Mouse (Mus musculus) intestine, embryonic 15.5 days (tissue): ENCODE results near the gene Frem3. TPM values are rescaled to one million over a fixed set of nuclear protein-coding genes. Genes with fewer than 3 reads are reported as not detected.
"Not testable (repeated sequence)": the region's sequence is repeated elsewhere in the genome, so short reads cannot be mapped to it uniquely, and the experiment has no call there.

ENCODE experiments used
- ATAC-seq: fragments of 200-750 bp; cut with Nextera tagmentation; 2 replicates; pipeline ENCODE4 v1.8.0; 2017; ENCODE audit warnings: moderate TSS enrichment, moderate library complexity
- H3K27ac ChIP-seq: fragments of 300-500 bp; sonication (generic); 2 replicates; pipeline ENCODE4 v1.5.1; 2015; ENCODE audit warnings: mild to moderate bottlenecking, inconsistent platforms
- H3K27me3 ChIP-seq: fragments of 300-500 bp; sonication (generic); replicated peaks from 2 replicates; pipeline ENCODE4 v1.6.1; 2015; ENCODE audit warnings: inconsistent platforms
- H3K36me3 ChIP-seq: fragments of 300-500 bp; sonication (generic); 2 replicates; pipeline ENCODE4 v1.6.1; 2015; ENCODE audit warnings: inconsistent platforms
- H3K4me1 ChIP-seq: fragments of 300-500 bp; sonication (generic); replicated peaks from 2 replicates; pipeline ENCODE4 v1.6.1; 2015; ENCODE audit warnings: inconsistent platforms
- H3K4me2 ChIP-seq: fragments of 300-500 bp; sonication (generic); replicated peaks from 2 replicates; pipeline ENCODE4 v1.6.1; 2015; ENCODE audit warnings: mild to moderate bottlenecking, inconsistent platforms
- H3K4me3 ChIP-seq: fragments of 300-500 bp; sonication (generic); replicated peaks from 2 replicates; pipeline ENCODE4 v1.5.1; 2015; ENCODE audit warnings: inconsistent platforms
- H3K9ac ChIP-seq: fragments of 300-500 bp; sonication (generic); 2 replicates; pipeline ENCODE4 v1.6.1; 2015; ENCODE audit warnings: inconsistent platforms
- H3K9me3 ChIP-seq: fragments of 300-500 bp; sonication (generic); 2 replicates; pipeline ENCODE4 v1.6.1; 2016; ENCODE audit warnings: inconsistent platforms
- WGBS: fragments of 180-500 bp; shearing (Covaris S2); methylation state at CpG from one replicate; pipeline ENCODE4 v1.1.7; 2015; 5-methylcytosine and 5-hydroxymethylcytosine counted together
- polyA plus RNA-seq: library from polyadenylated mRNA; unstranded; fragments of >200 nt; fragmentation: Nextera tagmentation; extraction: Ambion mirVana; gene quantifications from 2 replicates; pipeline ENCODE4 v1.2.1, GENCODE M21; 2015

The Frem3 gene
- polyA plus RNA-seq, 1 experiment from 2014 or later = 0.06 TPM

- no peak for ATAC-seq
Measured at GRCm38 (mm10) chr8:80732326-80732725, 121.4 kb downstream of the Frem3 start.

GRCm38 (mm10) chr8:80738046-80738387, 127.1 kb downstream of the Frem3 start:
- peak overlapping the region; percentile 94 for H3K4me3 ChIP-seq
- H3K27me3 ChIP-seq = no peaks in the 10 kb centered on the region
- H3K9me3 ChIP-seq = no peaks in the 10 kb centered on the region
- 0% methylated on average over 5 of the region's 5 CpGs for WGBS
- peak overlapping the region; percentile 94 for H3K9ac ChIP-seq
- H3K4me2 ChIP-seq = peak overlapping the region; percentile 72
- ATAC-seq = no peak
- peaks cover 4% of the 10 kb centered on the region; the same call in 1 of the 2 replicates for H3K36me3 ChIP-seq
- 0 out of 2 replicates have a peak, but pooled peaks cover 3% of the 10 kb centered on the region for H3K4me1 ChIP-seq
- H3K27ac ChIP-seq = peak overlapping the region; percentile 99

More at GRCm38 (mm10) chr8:80732326-80732725, 121.4 kb downstream of the Frem3 start:
- no peak overlapping the region for H3K27ac ChIP-seq
- no peaks in the 10 kb centered on the region for H3K4me1 ChIP-seq
- no peak overlapping the region for H3K9ac ChIP-seq
- H3K4me3 ChIP-seq = no peak overlapping the region
- no peaks in the 10 kb centered on the region for H3K27me3 ChIP-seq
- no peaks in the 10 kb centered on the region for H3K9me3 ChIP-seq
- no peak overlapping the region for H3K4me2 ChIP-seq
- peaks cover 18% of the 10 kb centered on the region; the same call in 1 of the 2 replicates for H3K36me3 ChIP-seq

DNA sequence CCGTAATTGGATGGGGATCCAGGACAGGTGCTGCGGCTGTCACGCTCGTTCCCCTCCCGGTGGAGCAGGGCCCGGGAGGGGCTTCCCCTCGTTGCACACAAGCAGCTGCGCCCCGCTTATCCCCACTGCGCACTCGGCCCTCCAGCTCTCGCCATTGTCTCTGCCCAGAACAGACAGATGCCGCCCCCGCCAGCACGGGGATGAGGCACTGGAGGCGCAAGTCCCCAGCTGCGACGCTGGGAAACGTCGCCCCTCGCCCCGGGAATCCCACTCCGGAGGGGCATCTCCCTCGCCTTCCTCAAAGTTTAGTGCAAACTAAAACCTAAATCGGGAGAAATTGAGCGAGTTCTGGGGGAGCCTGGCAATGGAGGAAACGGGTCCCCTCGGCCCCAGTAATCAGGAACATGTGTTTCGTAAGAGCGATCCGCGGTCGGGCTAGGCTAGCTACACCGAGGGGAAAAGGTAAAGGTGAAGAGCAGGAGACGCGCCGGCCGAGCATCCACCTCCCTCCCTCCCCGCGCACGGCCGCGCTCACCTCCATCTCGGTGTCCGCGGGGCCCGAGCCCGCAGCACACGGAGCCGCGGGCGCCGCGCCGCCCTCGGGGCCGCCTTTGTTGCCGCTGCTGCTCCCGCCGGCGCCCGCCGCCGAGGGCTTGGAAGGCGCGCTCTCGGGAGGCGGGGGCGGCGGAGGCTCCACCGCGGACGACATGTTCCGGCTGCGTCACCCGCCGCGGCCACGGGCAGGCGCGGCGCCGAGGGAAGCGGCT, 127.7 kb downstream of the Frem3 start:
- peak overlapping the region; percentile 94 for H3K4me3 ChIP-seq
- H3K9me3 ChIP-seq = no peaks in the 10 kb centered on the region
- peaks cover 4% of the 10 kb centered on the region; the same call in 1 of the 2 replicates for H3K36me3 ChIP-seq
- WGBS = under 1% methylated on average over 73 of the region's 84 CpGs
- H3K4me1 ChIP-seq = 0 out of 2 replicates have a peak, but pooled peaks cover 3% of the 10 kb centered on the region
- peak; percentile 73 for ATAC-seq
- peak overlapping the region; percentile 72 for H3K4me2 ChIP-seq
- H3K27me3 ChIP-seq = no peaks in the 10 kb centered on the region
- peak overlapping the region; percentile 94 for H3K9ac ChIP-seq
- peak overlapping the region; percentile 99 for H3K27ac ChIP-seq

- peak; percentile 98 for ATAC-seq
- peak within 1 kb of the TSS; percentile 94 for H3K9ac ChIP-seq
- not testable (repeated sequence) for H3K27me3 ChIP-seq, H3K9me3 ChIP-seq, H3K36me3 ChIP-seq, H3K4me1 ChIP-seq
- H3K27ac ChIP-seq = peak within 1 kb of the TSS; percentile 99
- peak within 1 kb of the TSS; percentile 72 for H3K4me2 ChIP-seq
- H3K4me3 ChIP-seq = peak within 1 kb of the TSS; percentile 94
- under 1% methylated on average over 91 of the region's 91 CpGs for WGBS
Measured at GRCm38 (mm10) chr8:80739155-80739924, 128.5 kb downstream of the Frem3 start, which contains the start of gene Smarca5. Smarca5 (minus strand) TSS chr8:80739497.

DNA sequence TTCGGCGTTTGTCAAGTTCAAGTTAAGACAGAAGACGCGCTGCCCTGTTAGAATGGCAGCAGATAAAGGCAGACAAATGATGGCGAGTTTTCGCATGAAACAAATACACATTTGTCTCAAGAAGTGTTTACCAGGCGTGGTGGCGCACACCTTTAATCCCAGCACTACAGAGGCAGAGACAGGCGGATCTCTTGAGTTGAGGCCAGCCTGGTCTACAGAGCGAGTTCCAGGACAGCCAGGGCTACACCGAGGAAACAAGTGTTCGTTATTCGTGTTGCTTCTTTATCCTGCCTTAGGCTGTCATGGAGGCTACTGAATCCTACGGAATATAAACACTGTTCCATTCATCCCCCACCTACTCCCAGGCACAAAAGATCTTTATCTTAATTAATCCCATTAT, 129.1 kb downstream of the Frem3 start:
- H3K4me1 ChIP-seq = 0 out of 2 replicates have a peak, but pooled peaks cover 3% of the 10 kb centered on the region
- peaks cover 4% of the 10 kb centered on the region; the same call in 1 of the 2 replicates for H3K36me3 ChIP-seq
- peak overlapping the region; percentile 86 for H3K27ac ChIP-seq
- H3K4me2 ChIP-seq = peak overlapping the region; percentile 63
- peak overlapping the region; percentile 36 for H3K4me3 ChIP-seq
- ATAC-seq = peak; percentile 64
- H3K27me3 ChIP-seq = no peaks in the 10 kb centered on the region
- 13% methylated on average over 14 of the region's 14 CpGs for WGBS
- H3K9ac ChIP-seq = peak overlapping the region; percentile 26
- H3K9me3 ChIP-seq = no peaks in the 10 kb centered on the region

Other genes with a start within 250 kb of the Frem3 start
- gene Gypa, start 117.3 kb upstream of the Frem3 start, polyA plus RNA-seq = 13.7 and 14.1 TPM in 2 replicates
- gene Smarca5, start 128.4 kb downstream of the Frem3 start, polyA plus RNA-seq = 66.8 and 80.9 TPM in 2 replicates